Comparison of ENCODE assay signal across 29 mouse cellular contexts in the genomic region with DNA sequence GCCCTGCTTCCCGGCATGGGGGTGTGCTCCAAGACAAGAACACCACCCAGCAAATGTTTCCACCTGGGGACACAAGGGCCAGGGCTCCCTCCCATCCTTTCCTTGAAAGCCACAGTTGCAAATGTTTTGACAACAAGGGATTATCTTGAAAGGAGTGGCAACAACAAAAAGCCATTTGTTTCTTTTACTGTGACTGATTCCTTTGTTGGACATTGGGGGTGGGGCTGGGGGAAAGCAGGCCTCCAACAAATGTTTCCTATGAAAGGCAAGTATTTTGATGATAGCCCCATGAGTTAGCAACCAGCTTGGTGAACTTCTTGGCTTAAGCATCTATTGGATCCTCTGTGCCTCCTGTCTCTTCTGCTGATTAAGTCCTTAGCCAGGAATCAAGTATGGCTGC.
DNase-seq lines count a peak whose midpoint lies in the region; ATAC-seq and TF ChIP-seq lines count a peak whose summit lies in the region.
"Had no signal": no experiment of that assay in that cellular context is flagged by ENCODE, and none has a peak within 500 bp of the region (broad histone marks: within the 10 kb centered on the region; RNA-seq: fewer than 3 reads in every experiment).

No protein-coding gene starts in this region.

- no peak for DNase-seq in heart, postnatal 10 days
- peak; percentile 88 for DNase-seq in midbrain, embryonic 11.5 days (ENCODE audit: low spot score, missing footprints)
- DNase-seq in midbrain, embryonic 14.5 days: no peak
- DNase-seq in brain, adult 2 months (ENCODE audit: low read depth, low spot score): peak; percentile 19
- DNase-seq in testis, postnatal 14 days (ENCODE audit: low spot score): peak; percentile 56
- no peak for DNase-seq in kidney, adult 2 months
- DNase-seq: adrenal gland, postnatal 10 days; B cell, adult 2 months; cerebellum, adult 11-12 months; cerebellum, adult 9-11 months; embryo, embryonic 11 days; kidney, adult 11 months; kidney, postnatal 25 days; lung, postnatal 4 days; thymus, adult 2 months; thymus, postnatal 36 days had no signal

- TF ChIP-seq POLR2A in kidney, adult 2 months (IDR thresholded peaks at IDR 0.05; ENCODE audit: low read depth, low read length): no peak

- H3K9ac ChIP-seq in heart, embryonic 16.5 days (ENCODE audit: low read length): no peak overlapping the region
- no peak overlapping the region for H3K9ac ChIP-seq in midbrain, embryonic 11.5 days (ENCODE audit: low read length)
- H3K9ac ChIP-seq in midbrain, embryonic 14.5 days (replicated peaks; ENCODE audit: low read length): no peak overlapping the region
- H3K9ac ChIP-seq: embryonic facial prominence, embryonic 13.5 days; heart, embryonic 15.5 days; hindbrain, embryonic 12.5 days; kidney, embryonic 15.5 days; limb, embryonic 13.5 days; midbrain, embryonic 13.5 days had no signal

- H3K27me3 ChIP-seq in heart, embryonic 16.5 days (ENCODE audit: control insufficient read depth, insufficient read depth, low read length): no peaks in the 10 kb centered on the region
- H3K27me3 ChIP-seq in midbrain, embryonic 11.5 days (ENCODE audit: control insufficient read depth, insufficient read depth, low read length): peaks cover 11% of the 10 kb centered on the region
- H3K27me3 ChIP-seq in midbrain, embryonic 14.5 days (ENCODE audit: control insufficient read depth, insufficient read depth, low read length): peaks cover 17% of the 10 kb centered on the region
- H3K27me3 ChIP-seq in kidney, adult 2 months (replicated peaks; ENCODE audit: control insufficient read depth, insufficient read depth, low read length): no peaks in the 10 kb centered on the region
- H3K27me3 ChIP-seq: embryonic facial prominence, embryonic 13.5 days; heart, embryonic 15.5 days; megakaryocyte, embryonic 14.5 days had no signal

- peaks cover 59% of the 10 kb centered on the region for H3K4me1 ChIP-seq in heart, embryonic 16.5 days (ENCODE audit: control insufficient read depth, insufficient read depth, low read length)
- peaks cover 31% of the 10 kb centered on the region for H3K4me1 ChIP-seq in midbrain, embryonic 11.5 days (ENCODE audit: control insufficient read depth, insufficient read depth, low read length)
- H3K4me1 ChIP-seq in midbrain, embryonic 14.5 days (ENCODE audit: control insufficient read depth, insufficient read depth, low read length): peaks cover 7% of the 10 kb centered on the region; the same call in 1 of the 2 replicates
- H3K4me1 ChIP-seq in kidney, adult 2 months (ENCODE audit: control insufficient read depth, insufficient read depth, low read length): peaks cover 21% of the 10 kb centered on the region; the same call in 1 of the 2 replicates
- H3K4me1 ChIP-seq: megakaryocyte, embryonic 14.5 days had no signal

- peak overlapping the region; percentile 64 for H3K27ac ChIP-seq in heart, embryonic 16.5 days (ENCODE audit: low read length)
- H3K27ac ChIP-seq in midbrain, embryonic 11.5 days (ENCODE audit: low read depth, low read length): no peak overlapping the region
- no peak overlapping the region for H3K27ac ChIP-seq in midbrain, embryonic 14.5 days (replicated peaks; ENCODE audit: low read depth, low read length)
- no peak overlapping the region for H3K27ac ChIP-seq in kidney, adult 2 months (ENCODE audit: insufficient read depth, low read depth, low read length)
- H3K27ac ChIP-seq: embryonic facial prominence, embryonic 13.5 days; hindbrain, embryonic 12.5 days; kidney, embryonic 15.5 days; layer of hippocampus, adult 2 months; left cerebral cortex, adult 2 months; midbrain, embryonic 13.5 days had no signal

- H3K4me2 ChIP-seq in heart, embryonic 16.5 days (ENCODE audit: low read depth, low read length): no peak overlapping the region
- no peak overlapping the region for H3K4me2 ChIP-seq in midbrain, embryonic 11.5 days
- H3K4me2 ChIP-seq in midbrain, embryonic 14.5 days (ENCODE audit: low read length): no peak overlapping the region
- H3K4me2 ChIP-seq: embryonic facial prominence, embryonic 13.5 days; heart, embryonic 15.5 days; hindbrain, embryonic 12.5 days; kidney, embryonic 15.5 days; limb, embryonic 13.5 days; liver, embryonic 11.5 days; midbrain, embryonic 13.5 days had no signal

- ATAC-seq in heart, embryonic 16.5 days (replicated peaks; ENCODE audit: extremely low read depth, insufficient read depth, low FRiP score): no peak
- no peak for ATAC-seq in midbrain, embryonic 11.5 days (ENCODE audit: low FRiP score)
- no peak for ATAC-seq in midbrain, embryonic 14.5 days (ENCODE audit: low FRiP score, low TSS enrichment)
- ATAC-seq: forebrain, embryonic 16.5 days; midbrain, embryonic 13.5 days had no signal

- no peak overlapping the region for H3K4me3 ChIP-seq in heart, embryonic 16.5 days (ENCODE audit: low read length)
- no peak overlapping the region for H3K4me3 ChIP-seq in midbrain, embryonic 11.5 days (ENCODE audit: low read depth, low read length)
- H3K4me3 ChIP-seq in midbrain, embryonic 14.5 days (replicated peaks; ENCODE audit: low read depth, low read length): no peak overlapping the region
- H3K4me3 ChIP-seq in kidney, adult 2 months (ENCODE audit: insufficient read depth, low read depth, low read length): no peak overlapping the region
- H3K4me3 ChIP-seq: embryonic facial prominence, embryonic 13.5 days; erythroblast, embryonic 14.5 days; heart, embryonic 15.5 days; hindbrain, embryonic 12.5 days; kidney, embryonic 15.5 days; layer of hippocampus, adult 2 months; left cerebral cortex, adult 2 months; limb, embryonic 13.5 days; megakaryocyte, embryonic 14.5 days; midbrain, embryonic 13.5 days had no signal

- 63% methylated on average over 1 of the region's 1 CpGs for WGBS in heart, embryonic 16.5 days
- 22% methylated on average over 1 of the region's 1 CpGs for WGBS in midbrain, embryonic 11.5 days
- WGBS in midbrain, embryonic 14.5 days: 9% methylated on average over 1 of the region's 1 CpGs
- 94% methylated on average over 1 of the region's 1 CpGs for WGBS in kidney, adult 2 months

- H3K9me3 ChIP-seq in heart, embryonic 16.5 days (replicated peaks; ENCODE audit: control insufficient read depth, low read length): no peaks in the 10 kb centered on the region
- no peaks in the 10 kb centered on the region for H3K9me3 ChIP-seq in midbrain, embryonic 11.5 days (ENCODE audit: control insufficient read depth, low read length)
- H3K9me3 ChIP-seq in midbrain, embryonic 14.5 days (ENCODE audit: control insufficient read depth, low read length): no peaks in the 10 kb centered on the region
- H3K9me3 ChIP-seq: embryonic facial prominence, embryonic 13.5 days; heart, embryonic 15.5 days; hindbrain, embryonic 12.5 days; kidney, embryonic 15.5 days; megakaryocyte, embryonic 14.5 days; midbrain, embryonic 13.5 days had no signal

- peaks cover 4% of the 10 kb centered on the region; the same call in 1 of the 2 replicates for H3K36me3 ChIP-seq in heart, embryonic 16.5 days (ENCODE audit: control insufficient read depth, insufficient read depth)
- no peaks in the 10 kb centered on the region for H3K36me3 ChIP-seq in midbrain, embryonic 11.5 days (ENCODE audit: control insufficient read depth, insufficient read depth, low read length)
- no peaks in the 10 kb centered on the region for H3K36me3 ChIP-seq in midbrain, embryonic 14.5 days (ENCODE audit: control insufficient read depth, insufficient read depth, low read length)
- no peaks in the 10 kb centered on the region for H3K36me3 ChIP-seq in kidney, adult 2 months (ENCODE audit: control insufficient read depth, insufficient read depth, low read length)
- H3K36me3 ChIP-seq: heart, embryonic 15.5 days; hindbrain, embryonic 12.5 days; kidney, embryonic 15.5 days; limb, embryonic 13.5 days; midbrain, embryonic 13.5 days had no signal

- intact Hi-C loops in heart, postnatal 10 days (cut with DNase I): no loop called here

- no peak for TF ChIP-seq CTCF in kidney, adult 2 months (conservative IDR thresholded peaks at IDR 0.05; ENCODE audit: insufficient read depth, insufficient read length, low read depth, low read length)

Comparison
In these comparisons a context has a peak if more than half of its experiments do, and no peak if none do; other contexts are left out.
1. DNase-seq: peak in midbrain, embryonic 11.5 days (single experiment), brain, adult 2 months (single experiment) and testis, postnatal 14 days (single experiment); none in heart, postnatal 10 days (0 of 2), midbrain, embryonic 14.5 days (single experiment) and kidney, adult 2 months (single experiment).